Mouse (Mus musculus): Measurements from ENCODE around the gene Ldhd. TPM values are rescaled to one million over a fixed set of nuclear protein-coding genes. Genes with fewer than 3 reads are reported as not detected.
"Not testable (repeated sequence)": the region's sequence is repeated elsewhere in the genome, so short reads cannot be mapped to it uniquely, and the experiment has no call there.

Ldhd gene
- total and polyA plus RNA-seq, 2 experiments from 2014 or later, result 2.2 to 3.6 TPM

- no peak for TF ChIP-seq CTCF (IDR thresholded peaks at IDR 0.05; ENCODE audit: low read depth)
- 13% methylated on average over 1 of the region's 1 CpGs for WGBS
- Histone ChIP-seq H3K27ac (no peak overlapping the region), H3K9ac (replicated peaks; ENCODE audit: low read length) (no peak overlapping the region), H3K27me3 (ENCODE audit: insufficient read depth, low read length) (no peaks in the 10 kb centered on the region), H3K9me3 (ENCODE audit: low read length) (no peaks in the 10 kb centered on the region), H3K36me3 (ENCODE audit: insufficient read depth, low read length) (0 out of 2 replicates have a peak, but pooled peaks cover 3% of the 10 kb centered on the region), H3K4me3 (ENCODE audit: low read length) (no peak overlapping the region), H3K4me2 (ENCODE audit: low read depth, low read length) (no peak overlapping the region), H3K4me1 (ENCODE audit: insufficient read depth, low read length) (no peaks in the 10 kb centered on the region)
- ATAC-seq (no peak), DNase-seq (ENCODE audit: low spot score) (no peak)
These were observed 27.2 kb upstream of the Ldhd start for GRCm38 (mm10) chr8:111657312-111657854.

GRCm38 (mm10) chr8:111653524-111653923 is 23.4 kb upstream of the Ldhd start:
- Histone ChIP-seq H3K27ac (no peak overlapping the region), H3K9ac (replicated peaks; ENCODE audit: low read length) (no peak overlapping the region), H3K36me3 (ENCODE audit: insufficient read depth, low read length) (no peaks in the 10 kb centered on the region), H3K4me2 (ENCODE audit: low read depth, low read length) (no peak overlapping the region), H3K27me3 (ENCODE audit: insufficient read depth, low read length) (no peaks in the 10 kb centered on the region), H3K4me1 (ENCODE audit: insufficient read depth, low read length) (no peaks in the 10 kb centered on the region), H3K4me3 (ENCODE audit: low read length) (no peak overlapping the region), H3K9me3 (ENCODE audit: low read length) (no peaks in the 10 kb centered on the region)
- WGBS, result 94% methylated on average over 2 of the region's 2 CpGs
- ATAC-seq (no peak), DNase-seq (ENCODE audit: low spot score) (no peak)
- TF ChIP-seq CTCF (IDR thresholded peaks at IDR 0.05; ENCODE audit: low read depth), result no peak

GRCm38 (mm10) chr8:111650651-111651050 is 20.5 kb upstream of the Ldhd start:
- Histone ChIP-seq H3K9me3 (ENCODE audit: low read length) (no peaks in the 10 kb centered on the region), H3K36me3 (ENCODE audit: insufficient read depth, low read length) (no peaks in the 10 kb centered on the region), H3K27ac (no peak overlapping the region), H3K27me3 (ENCODE audit: insufficient read depth, low read length) (no peaks in the 10 kb centered on the region), H3K9ac (replicated peaks; ENCODE audit: low read length) (no peak overlapping the region), H3K4me1 (ENCODE audit: insufficient read depth, low read length) (no peaks in the 10 kb centered on the region), H3K4me3 (ENCODE audit: low read length) (no peak overlapping the region), H3K4me2 (ENCODE audit: low read depth, low read length) (no peak overlapping the region)
- 65% methylated on average over 3 of the region's 3 CpGs for WGBS
- no peak for TF ChIP-seq CTCF (IDR thresholded peaks at IDR 0.05; ENCODE audit: low read depth)
- DNase-seq (ENCODE audit: low spot score), result no peak
- no peak for ATAC-seq

GRCm38 (mm10) chr8:111648834-111649233 is 18.7 kb upstream of the Ldhd start:
- no peak for DNase-seq (ENCODE audit: low spot score)
- no peak overlapping the region for H3K4me3 ChIP-seq (ENCODE audit: low read length)
- no peaks in the 10 kb centered on the region for H3K36me3 ChIP-seq (ENCODE audit: insufficient read depth, low read length)
- no peak for TF ChIP-seq CTCF (IDR thresholded peaks at IDR 0.05; ENCODE audit: low read depth)
- no peaks in the 10 kb centered on the region for H3K27me3 ChIP-seq (ENCODE audit: insufficient read depth, low read length)
- no peaks in the 10 kb centered on the region for H3K9me3 ChIP-seq (ENCODE audit: low read length)
- no peak overlapping the region for H3K9ac ChIP-seq (replicated peaks; ENCODE audit: low read length)
- no peaks in the 10 kb centered on the region for H3K4me1 ChIP-seq (ENCODE audit: insufficient read depth, low read length)
- H3K27ac ChIP-seq, result no peak overlapping the region
- no peak overlapping the region for H3K4me2 ChIP-seq (ENCODE audit: low read depth, low read length)
- no peak for ATAC-seq
- WGBS, result 72% methylated on average over 2 of the region's 2 CpGs

- ATAC-seq, result no peak
These were observed 15.5 kb upstream of the Ldhd start for GRCm38 (mm10) chr8:111645715-111646114.

GRCm38 (mm10) chr8:111644286-111645051 is 14.3 kb upstream of the Ldhd start:
- Histone ChIP-seq H3K4me3 (ENCODE audit: low read length) (peak overlapping the region; percentile 93), H3K4me2 (ENCODE audit: low read depth, low read length) (peak overlapping the region; percentile 61), H3K27ac (peak overlapping the region; percentile 96), H3K9ac (replicated peaks; ENCODE audit: low read length) (peak overlapping the region; percentile 96; the same call in 1 of the 2 replicates)
- H3K9me3 ChIP-seq (ENCODE audit: low read length); H3K36me3 ChIP-seq (ENCODE audit: insufficient read depth, low read length); DNase-seq (ENCODE audit: low spot score); H3K4me1 ChIP-seq (ENCODE audit: insufficient read depth, low read length); H3K27me3 ChIP-seq (ENCODE audit: insufficient read depth, low read length); ATAC-seq: not testable (repeated sequence)
- WGBS, result 55% methylated on average over 12 of the region's 12 CpGs

More at GRCm38 (mm10) chr8:111645715-111646114, 15.5 kb upstream of the Ldhd start:
- Histone ChIP-seq H3K4me1 (ENCODE audit: insufficient read depth, low read length) (no peaks in the 10 kb centered on the region), H3K4me2 (ENCODE audit: low read depth, low read length) (no peak overlapping the region), H3K36me3 (ENCODE audit: insufficient read depth, low read length) (no peaks in the 10 kb centered on the region), H3K9ac (replicated peaks; ENCODE audit: low read length) (no peak overlapping the region), H3K4me3 (ENCODE audit: low read length) (no peak overlapping the region), H3K27me3 (ENCODE audit: insufficient read depth, low read length) (no peaks in the 10 kb centered on the region), H3K27ac (no peak overlapping the region), H3K9me3 (ENCODE audit: low read length) (no peaks in the 10 kb centered on the region)
- no peak for TF ChIP-seq CTCF (IDR thresholded peaks at IDR 0.05; ENCODE audit: low read depth)
- WGBS, result 95% methylated on average over 8 of the region's 8 CpGs
- DNase-seq (ENCODE audit: low spot score), result no peak
